Mouse (Mus musculus) layer of hippocampus, adult 2 months (tissue): ENCODE measurements around the gene Gm20489. TPM values are rescaled to one million over a fixed set of nuclear protein-coding genes. Genes with fewer than 3 reads are reported as not detected.

Experiments used
- DNase-seq, 2 experiments: peaks; one replicate each; pipeline ENCODE4 v3.0.0; 2022; ENCODE audit warnings: low spot score in 2 of 2
- H3K27ac ChIP-seq: fragments of 200-600 bp; 2 replicates; pipeline ENCODE4 v1.8.1; 2022
- H3K4me3 ChIP-seq: fragments of 200-600 bp; 2 replicates; pipeline ENCODE4 v1.8.1; 2022; ENCODE audit warnings: mild to moderate bottlenecking
- CTCF ChIP-seq: fragments of 200-600 bp; conservative IDR thresholded peaks from 2 replicates; pipeline ENCODE4 v1.8.1; 2022; ENCODE audit warnings: antibody characterized with exemption, mild to moderate bottlenecking, moderate library complexity
- long read RNA-seq, 2 experiments: library from polyadenylated mRNA; stranded (forward); transcript quantifications; one replicate each; pipeline ENCODE4 v2.0.0; 2021; ENCODE audit warnings: borderline mapping rate in 2 of 2
- total RNA-seq, 2 experiments: library from RNA; stranded (reverse); gene quantifications; 2 replicates each; pipeline ENCODE4 v1.2.3; 2021

Gm20489 gene
- total RNA-seq, result not detected
- long read RNA-seq, experiment 1, result 0 reads
- long read RNA-seq, experiment 2, result 0 reads

DNA sequence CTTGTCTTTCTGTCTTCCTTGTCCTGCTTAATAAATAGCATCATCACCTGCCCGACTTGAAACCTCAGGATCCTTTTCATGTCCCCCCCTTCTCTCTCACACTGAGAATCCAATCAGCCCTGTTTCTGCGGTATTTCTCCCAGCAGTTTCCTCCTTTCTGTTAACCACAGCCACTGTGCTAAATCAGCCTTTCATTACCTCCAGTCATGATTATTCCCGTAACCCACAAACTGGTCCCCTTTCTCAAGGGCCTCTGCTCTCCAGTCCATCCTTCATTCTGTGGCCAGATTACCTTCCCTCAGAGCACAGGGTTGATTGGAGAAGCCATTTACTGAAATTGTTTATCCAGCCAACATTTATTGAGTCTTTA lies at the start of gene Gm20489:
TSS of gene Gm20489 (minus strand) at position 269 of the 370 bp plus-strand sequence.
- TF ChIP-seq CTCF, result no peak
- Histone ChIP-seq H3K27ac (no peak within 1 kb of the TSS), H3K4me3 (no peak within 1 kb of the TSS)
- no peak for DNase-seq

GRCm38 (mm10) chrX:101313625-101314359 lies 45.0 kb upstream of the Gm20489 start:
- Histone ChIP-seq H3K27ac (peak overlapping the region; percentile 87), H3K4me3 (no peak overlapping the region)
- no peak for TF ChIP-seq CTCF
- DNase-seq, result peak; percentile 75 to 90

DNA sequence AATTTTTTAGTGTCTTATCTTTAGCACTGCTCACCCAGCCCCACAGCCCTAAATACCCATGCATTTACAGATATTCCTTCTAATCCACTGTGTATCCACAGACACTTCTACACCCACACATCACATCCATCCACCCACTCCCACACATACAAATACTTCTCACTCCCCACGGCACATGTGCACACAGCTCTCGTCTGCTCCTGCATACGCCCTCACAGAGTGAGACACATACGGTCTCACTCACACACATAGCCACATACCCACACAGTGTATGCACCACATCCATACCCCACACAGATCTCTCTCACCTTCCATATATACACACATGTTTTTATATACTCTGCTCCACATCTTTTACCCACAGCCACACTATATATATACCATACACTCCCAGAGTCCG lies 40.5 kb upstream of the Gm20489 start:
- peak in 1 of 2 experiments; percentile 39 for DNase-seq
- no peak for TF ChIP-seq CTCF
- Histone ChIP-seq H3K27ac (peak overlapping the region; percentile 55; the same call in 1 of the 2 replicates), H3K4me3 (no peak overlapping the region)

DNA sequence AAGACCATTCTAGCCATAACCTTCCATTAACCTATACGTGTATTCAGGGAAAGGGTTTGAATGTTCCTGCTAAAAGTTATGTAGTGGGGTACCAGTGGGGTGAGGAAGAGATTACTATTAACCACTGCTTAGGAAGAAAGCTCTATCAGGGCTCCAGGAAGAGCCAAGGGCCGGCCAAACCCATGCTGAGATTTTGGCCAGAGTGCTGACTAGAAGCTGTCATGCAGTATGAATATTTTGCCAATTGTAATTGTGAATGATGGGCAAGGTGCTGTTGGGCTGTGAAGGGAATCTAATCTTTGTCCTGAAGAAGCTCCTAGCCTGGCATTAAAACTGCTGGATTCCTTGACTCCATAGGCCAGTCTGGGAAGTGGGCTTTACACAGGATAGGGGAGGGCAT lies 35.8 kb upstream of the Gm20489 start:
- no peak for DNase-seq
- Histone ChIP-seq H3K27ac (peak overlapping the region; percentile 73; the same call in 1 of the 2 replicates), H3K4me3 (no peak overlapping the region; the same call in 1 of the 2 replicates)
- no peak for TF ChIP-seq CTCF

- peak overlapping the region; percentile 54 for H3K4me3 ChIP-seq
- peak overlapping the region; percentile 73 for H3K27ac ChIP-seq
- peak; percentile 55 for TF ChIP-seq CTCF
- DNase-seq, result no peak
Observed at GRCm38 (mm10) chrX:101301654-101302053, 32.8 kb upstream of the Gm20489 start.

DNA sequence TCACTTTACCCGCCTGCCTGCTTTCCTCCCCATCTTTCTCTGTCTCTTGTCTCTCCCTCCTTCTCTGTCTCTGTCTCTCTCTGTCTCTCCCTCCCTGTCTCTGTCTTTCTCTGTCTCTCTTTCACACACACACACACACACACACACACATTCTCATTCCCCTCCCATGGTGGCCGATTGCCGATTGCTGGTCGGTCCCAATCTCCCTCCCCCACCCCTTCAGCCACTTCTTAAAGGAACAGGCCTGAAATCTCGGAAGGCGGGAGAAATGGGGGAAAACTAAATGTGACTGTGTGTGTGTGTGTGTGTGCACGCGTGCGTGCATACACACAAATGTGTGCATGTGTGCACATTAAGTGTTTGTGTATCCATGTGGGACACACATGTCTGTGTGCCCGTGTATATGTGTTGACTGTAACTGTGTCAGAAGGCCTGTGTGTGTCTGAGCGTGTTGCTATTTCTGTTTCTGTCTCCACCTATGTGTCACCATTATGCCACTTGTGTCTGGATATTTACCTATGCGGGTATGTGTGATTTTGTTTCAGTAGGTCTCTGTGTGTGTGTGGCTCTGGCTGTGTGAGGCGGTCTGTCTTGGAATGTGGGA lies 31.7 kb upstream of the Gm20489 start:
- H3K4me3 ChIP-seq, result peak overlapping the region; percentile 72
- H3K27ac ChIP-seq, result peak overlapping the region; percentile 95; the same call in 1 of the 2 replicates

GRCm38 (mm10) chrX:101299473-101300426 lies 30.9 kb upstream of the Gm20489 start:
- TF ChIP-seq CTCF, result no peak
- peak overlapping the region; percentile 72 for H3K4me3 ChIP-seq
- H3K27ac ChIP-seq, result peak overlapping the region; percentile 95
- no peak for DNase-seq

More for the DNA sequence above, 31.7 kb upstream of the Gm20489 start:
- no peak for DNase-seq
- no peak for TF ChIP-seq CTCF

- peak in 1 of 2 experiments; percentile 68 for DNase-seq
- Histone ChIP-seq H3K4me3 (peak within 1 kb of the TSS; percentile 72), H3K27ac (peak within 1 kb of the TSS; percentile 95)
- TF ChIP-seq CTCF, result no peak
Observed at GRCm38 (mm10) chrX:101299055-101299454, 30.2 kb upstream of the Gm20489 start, which contains the start of gene Nlgn3. TSS of gene Nlgn3 (plus strand) at chrX:101299168.

GRCm38 (mm10) chrX:101290111-101290510 lies 21.3 kb upstream of the Gm20489 start:
- no peak overlapping the region for H3K4me3 ChIP-seq
- H3K27ac ChIP-seq, result no peak overlapping the region
- no peak for DNase-seq
- TF ChIP-seq CTCF, result no peak

DNA sequence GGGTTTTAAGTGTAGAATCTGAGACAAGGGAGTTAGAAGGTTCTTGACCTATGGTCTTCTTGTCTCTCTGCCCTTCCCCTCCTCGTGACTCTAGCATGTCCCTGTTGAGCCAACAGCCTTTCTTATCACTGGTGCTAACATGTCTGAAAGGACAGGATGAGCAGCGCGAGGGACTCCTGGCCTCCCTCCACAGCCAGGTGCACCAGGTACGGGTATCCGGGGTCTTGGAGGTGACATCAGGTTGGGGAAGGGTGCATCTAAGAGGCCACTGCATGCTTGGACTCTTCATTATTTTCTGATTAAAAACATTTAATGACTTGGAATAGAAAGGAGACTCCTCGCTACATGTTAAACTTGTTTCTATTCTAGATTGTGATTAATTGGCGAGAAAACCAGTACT lies 20.2 kb upstream of the Gm20489 start:
- Histone ChIP-seq H3K4me3 (no peak overlapping the region), H3K27ac (no peak overlapping the region)
- DNase-seq, result no peak
- no peak for TF ChIP-seq CTCF

DNA sequence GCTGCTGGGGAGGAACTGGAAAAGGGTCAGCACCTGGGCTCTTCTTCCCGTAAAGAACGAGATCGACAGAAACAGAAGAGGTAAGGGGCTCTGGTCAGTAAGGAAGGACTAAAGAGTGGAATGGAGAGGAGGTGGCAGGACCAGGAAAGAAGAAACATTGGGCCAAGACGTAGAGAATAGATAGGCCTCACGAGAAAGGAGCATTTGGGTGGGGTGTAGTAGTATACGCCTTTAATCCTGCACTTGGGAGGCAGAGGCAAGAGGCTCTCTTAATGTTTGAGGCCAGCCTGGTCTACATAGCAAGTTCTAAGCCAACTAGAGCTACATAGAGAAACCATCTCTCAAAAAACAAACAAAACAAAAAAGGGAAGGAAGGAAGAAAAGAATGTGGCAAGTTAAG lies 19.6 kb upstream of the Gm20489 start:
- H3K27ac ChIP-seq, result no peak overlapping the region
- no peak for DNase-seq
- H3K4me3 ChIP-seq, result no peak overlapping the region
- TF ChIP-seq CTCF, result no peak

- no peak for DNase-seq
- Histone ChIP-seq H3K4me3 (no peak overlapping the region), H3K27ac (no peak overlapping the region)
- no peak for TF ChIP-seq CTCF
Observed at GRCm38 (mm10) chrX:101287543-101287942, 18.7 kb upstream of the Gm20489 start.
